Mouse (Mus musculus): ENCODE results near the gene Patz1.

DNA sequence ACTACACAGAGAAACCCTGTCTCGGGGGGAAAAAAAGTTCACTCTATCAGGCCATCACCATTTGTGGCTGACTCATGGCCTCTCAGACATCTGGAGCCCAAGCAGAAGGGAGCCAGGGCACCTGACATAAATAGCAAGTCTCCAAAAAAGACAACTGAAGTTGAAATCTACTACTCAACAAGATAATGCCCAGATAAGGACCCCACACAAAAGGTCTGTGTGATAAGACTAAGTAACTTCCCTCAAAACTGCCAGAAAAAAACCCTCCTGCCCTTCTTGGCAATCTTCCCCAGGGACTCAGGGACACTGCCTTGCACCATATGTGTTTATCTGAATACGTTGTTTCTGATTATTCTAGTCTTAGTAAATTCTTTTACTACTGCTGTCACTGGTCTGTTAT lies 8.9 kb upstream of the Patz1 start:
- TF ChIP-seq CTCF (IDR thresholded peaks at IDR 0.05; ENCODE audit: control insufficient read depth, insufficient read depth, insufficient replicate concordance, low read depth, low read length) = no peak
- TF ChIP-seq POLR2A (IDR thresholded peaks at IDR 0.05; ENCODE audit: control insufficient read depth, low read depth, low read length) = no peak
